In genomic region chr1:180902915-180903314, GRCm38 (mm10) we compare ENCODE assay signal across 11 mouse cellular contexts. TPM values are rescaled to one million over a fixed set of nuclear protein-coding genes. Genes with fewer than 3 reads are reported as not detected.
DNase-seq lines count a peak whose midpoint lies in the region; ATAC-seq and TF ChIP-seq lines count a peak whose summit lies in the region.
"Had no signal": no experiment of that assay in that cellular context is flagged by ENCODE, and none has a peak within 500 bp of the region (broad histone marks: within the 10 kb centered on the region; RNA-seq: fewer than 3 reads in every experiment).

No protein-coding gene starts in this region.

- peak; percentile 89 for DNase-seq in ZHBTc4 (ENCODE audit: low read depth, low spot score)
- no peak for DNase-seq in adrenal gland, adult 2 months
- no peak for DNase-seq in cerebellum, postnatal 4 days (ENCODE audit: low spot score in 2 of 2)
- DNase-seq: adrenal gland, postnatal 25 days; lung, embryonic 14.5 days had no signal

- H3K36me3 ChIP-seq in intestine, embryonic 15.5 days: peaks cover 17% of the 10 kb centered on the region; the same call in 1 of the 2 replicates
- peaks cover 12% of the 10 kb centered on the region for H3K36me3 ChIP-seq in intestine, postnatal 0 days (ENCODE audit: control insufficient read depth, insufficient read depth)
- peaks cover 27% of the 10 kb centered on the region for H3K36me3 ChIP-seq in liver, embryonic 12.5 days
- peaks cover 18% of the 10 kb centered on the region for H3K36me3 ChIP-seq in stomach, embryonic 15.5 days
- peaks cover 6% of the 10 kb centered on the region; the same call in 1 of the 2 replicates for H3K36me3 ChIP-seq in midbrain, embryonic 15.5 days (replicated peaks)

- H3K4me3 ChIP-seq in intestine, embryonic 15.5 days (replicated peaks): no peak overlapping the region
- no peak overlapping the region for H3K4me3 ChIP-seq in intestine, postnatal 0 days (ENCODE audit: low read depth, low read length)
- peak overlapping the region; percentile 93 for H3K4me3 ChIP-seq in liver, embryonic 12.5 days
- no peak overlapping the region for H3K4me3 ChIP-seq in stomach, embryonic 15.5 days (replicated peaks)
- no peak overlapping the region for H3K4me3 ChIP-seq in midbrain, embryonic 15.5 days

- H3K4me2 ChIP-seq in intestine, embryonic 15.5 days (replicated peaks): no peak overlapping the region
- H3K4me2 ChIP-seq in intestine, postnatal 0 days (replicated peaks; ENCODE audit: low read depth): no peak overlapping the region
- peak overlapping the region; percentile 81 for H3K4me2 ChIP-seq in liver, embryonic 12.5 days
- no peak overlapping the region for H3K4me2 ChIP-seq in stomach, embryonic 15.5 days
- no peak overlapping the region for H3K4me2 ChIP-seq in midbrain, embryonic 15.5 days

- peak; percentile 51 for ATAC-seq in intestine, embryonic 15.5 days
- no peak for ATAC-seq in intestine, postnatal 0 days
- peak; percentile 94 for ATAC-seq in liver, embryonic 12.5 days
- ATAC-seq in stomach, embryonic 15.5 days (ENCODE audit: insufficient read depth, low FRiP score, low read depth): peak; percentile 82
- ATAC-seq in midbrain, embryonic 15.5 days (replicated peaks): no peak

- no peak overlapping the region for H3K9ac ChIP-seq in intestine, embryonic 15.5 days
- H3K9ac ChIP-seq in intestine, postnatal 0 days (ENCODE audit: low read depth, low read length): no peak overlapping the region
- H3K9ac ChIP-seq in liver, embryonic 12.5 days: no peak overlapping the region; the same call in 1 of the 2 replicates
- H3K9ac ChIP-seq in stomach, embryonic 15.5 days: no peak overlapping the region
- H3K9ac ChIP-seq in midbrain, embryonic 15.5 days: no peak overlapping the region

- no peak for TF ChIP-seq CTCF in intestine, postnatal 0 days (IDR thresholded peaks at IDR 0.05; ENCODE audit: low read depth)

- H3K9me3 ChIP-seq in intestine, embryonic 15.5 days: no peaks in the 10 kb centered on the region
- H3K9me3 ChIP-seq in intestine, postnatal 0 days (ENCODE audit: control insufficient read depth): no peaks in the 10 kb centered on the region
- no peaks in the 10 kb centered on the region for H3K9me3 ChIP-seq in liver, embryonic 12.5 days (replicated peaks)
- no peaks in the 10 kb centered on the region for H3K9me3 ChIP-seq in stomach, embryonic 15.5 days
- H3K9me3 ChIP-seq in midbrain, embryonic 15.5 days: no peaks in the 10 kb centered on the region
- H3K9me3 ChIP-seq: forebrain, embryonic 10.5 days had no signal

- H3K4me1 ChIP-seq in intestine, embryonic 15.5 days (replicated peaks): peaks cover 10% of the 10 kb centered on the region; the same call in 1 of the 2 replicates
- H3K4me1 ChIP-seq in intestine, postnatal 0 days (replicated peaks; ENCODE audit: control insufficient read depth, insufficient read depth, low read length): no peaks in the 10 kb centered on the region; the same call in 1 of the 2 replicates
- peaks cover 57% of the 10 kb centered on the region for H3K4me1 ChIP-seq in liver, embryonic 12.5 days
- H3K4me1 ChIP-seq in stomach, embryonic 15.5 days: peaks cover 19% of the 10 kb centered on the region
- H3K4me1 ChIP-seq in midbrain, embryonic 15.5 days: peaks cover 23% of the 10 kb centered on the region

- H3K27ac ChIP-seq in intestine, embryonic 15.5 days: no peak overlapping the region
- H3K27ac ChIP-seq in intestine, postnatal 0 days (ENCODE audit: low read depth, low read length): no peak overlapping the region
- peak overlapping the region; percentile 97 for H3K27ac ChIP-seq in liver, embryonic 12.5 days
- no peak overlapping the region for H3K27ac ChIP-seq in stomach, embryonic 15.5 days
- H3K27ac ChIP-seq in midbrain, embryonic 15.5 days: no peak overlapping the region

- 30% methylated on average over 5 of the region's 5 CpGs for WGBS in intestine, embryonic 15.5 days
- WGBS in intestine, postnatal 0 days: 29% methylated on average over 5 of the region's 5 CpGs
- 9% methylated on average over 5 of the region's 5 CpGs for WGBS in liver, embryonic 12.5 days (ENCODE audit: insufficient replicate concordance)
- 28% methylated on average over 5 of the region's 5 CpGs for WGBS in stomach, embryonic 15.5 days
- 32% methylated on average over 5 of the region's 5 CpGs for WGBS in midbrain, embryonic 15.5 days

- no peaks in the 10 kb centered on the region for H3K27me3 ChIP-seq in intestine, embryonic 15.5 days (replicated peaks)
- H3K27me3 ChIP-seq in intestine, postnatal 0 days (replicated peaks; ENCODE audit: control insufficient read depth, insufficient read depth, low read length): no peaks in the 10 kb centered on the region
- no peaks in the 10 kb centered on the region for H3K27me3 ChIP-seq in liver, embryonic 12.5 days (replicated peaks)
- H3K27me3 ChIP-seq in stomach, embryonic 15.5 days (replicated peaks): no peaks in the 10 kb centered on the region
- H3K27me3 ChIP-seq in midbrain, embryonic 15.5 days (replicated peaks): no peaks in the 10 kb centered on the region

RNA-seq across cellular contexts. Expression of gene Pycr2, which starts 1.2 kb away (rescaled TPM):
- 71.4 and 82.4 TPM in 2 replicates for polyA plus RNA-seq in intestine, embryonic 15.5 days (2015; fragmentation: Nextera tagmentation; extraction: Ambion mirVana)
- polyA plus RNA-seq in intestine, postnatal 0 days (2015; fragmentation: Nextera tagmentation; extraction: Ambion mirVana): 24.5 and 26.3 TPM in 2 replicates
- 146 and 150 TPM in 2 replicates for polyA plus RNA-seq in liver, embryonic 12.5 days (2016; fragmentation: Nextera tagmentation; extraction: Ambion mirVana)
- 101 and 109 TPM in 2 replicates for polyA plus RNA-seq in stomach, embryonic 15.5 days (2015; fragmentation: Nextera tagmentation; extraction: Ambion mirVana)
- 10 to 100 TPM; 24.1 to 46.1 TPM for total RNA-seq in adrenal gland, adult 2 months (2021)
- polyA plus RNA-seq in adrenal gland, adult 2 months (2012; rRNA removed): 80.7 and 88.7 TPM in 2 replicates
- 76.7 and 79.8 TPM in 2 replicates for polyA plus RNA-seq in midbrain, embryonic 15.5 days (2015; fragmentation: Nextera tagmentation; extraction: Ambion mirVana)

RNA-seq across cellular contexts. Expression of gene Lefty2, which starts 10.0 kb away (rescaled TPM):
- 0.05 and 0.09 TPM in 2 replicates for polyA plus RNA-seq in intestine, embryonic 15.5 days (2015; fragmentation: Nextera tagmentation; extraction: Ambion mirVana)
- not detected in 2 replicates for polyA plus RNA-seq in intestine, postnatal 0 days (2015; fragmentation: Nextera tagmentation; extraction: Ambion mirVana)
- not detected in 2 replicates for polyA plus RNA-seq in liver, embryonic 12.5 days (2016; fragmentation: Nextera tagmentation; extraction: Ambion mirVana)
- polyA plus RNA-seq in stomach, embryonic 15.5 days (2015; fragmentation: Nextera tagmentation; extraction: Ambion mirVana): not detected in 2 replicates
- total RNA-seq in adrenal gland, adult 2 months (2021): under 1 TPM; 0.58 to 0.76 TPM
- 0.19 and 0.83 TPM in 2 replicates for polyA plus RNA-seq in adrenal gland, adult 2 months (2012; rRNA removed)
- polyA plus RNA-seq in midbrain, embryonic 15.5 days (2015; fragmentation: Nextera tagmentation; extraction: Ambion mirVana): 2.4 and 2.5 TPM in 2 replicates
- polyA plus RNA-seq: forebrain, embryonic 10.5 days; lung, embryonic 14.5 days had no signal

RNA-seq across cellular contexts. Expression of gene Lefty1, which starts 31.9 kb away (rescaled TPM):
- polyA plus RNA-seq in intestine, embryonic 15.5 days (2015; fragmentation: Nextera tagmentation; extraction: Ambion mirVana): 2.2 and 2.4 TPM in 2 replicates
- 0.90 and 1.3 TPM in 2 replicates for polyA plus RNA-seq in intestine, postnatal 0 days (2015; fragmentation: Nextera tagmentation; extraction: Ambion mirVana)
- polyA plus RNA-seq in liver, embryonic 12.5 days (2016; fragmentation: Nextera tagmentation; extraction: Ambion mirVana): 4.7 and 7.1 TPM in 2 replicates
- 3.2 and 3.7 TPM in 2 replicates for polyA plus RNA-seq in stomach, embryonic 15.5 days (2015; fragmentation: Nextera tagmentation; extraction: Ambion mirVana)
- total RNA-seq in adrenal gland, adult 2 months (2021): 10 to 100 TPM in 1 of 2 experiments, 1 to 10 TPM in 1; 2.0 to 11.3 TPM
- 34.2 and 35.6 TPM in 2 replicates for polyA plus RNA-seq in adrenal gland, adult 2 months (2012; rRNA removed)
- 0.22 and 0.28 TPM in 2 replicates for polyA plus RNA-seq in midbrain, embryonic 15.5 days (2015; fragmentation: Nextera tagmentation; extraction: Ambion mirVana)

RNA-seq across cellular contexts. Expression of gene Tmem63a, which starts 39.2 kb away (rescaled TPM):
- 15.0 and 15.8 TPM in 2 replicates for polyA plus RNA-seq in intestine, embryonic 15.5 days (2015; fragmentation: Nextera tagmentation; extraction: Ambion mirVana)
- polyA plus RNA-seq in intestine, postnatal 0 days (2015; fragmentation: Nextera tagmentation; extraction: Ambion mirVana): 9.5 and 10.2 TPM in 2 replicates
- 6.5 and 6.6 TPM in 2 replicates for polyA plus RNA-seq in liver, embryonic 12.5 days (2016; fragmentation: Nextera tagmentation; extraction: Ambion mirVana)
- polyA plus RNA-seq in stomach, embryonic 15.5 days (2015; fragmentation: Nextera tagmentation; extraction: Ambion mirVana): 20.9 and 23.0 TPM in 2 replicates
- 10 to 100 TPM; 52.8 to 66.0 TPM for total RNA-seq in adrenal gland, adult 2 months (2021)
- 135 and 238 TPM in 2 replicates for polyA plus RNA-seq in adrenal gland, adult 2 months (2012; rRNA removed)
- 1.4 and 1.8 TPM in 2 replicates for polyA plus RNA-seq in midbrain, embryonic 15.5 days (2015; fragmentation: Nextera tagmentation; extraction: Ambion mirVana)

RNA-seq across cellular contexts. Expression of gene Sde2, which starts 52.0 kb away (rescaled TPM):
- polyA plus RNA-seq in intestine, embryonic 15.5 days (2015; fragmentation: Nextera tagmentation; extraction: Ambion mirVana): 31.5 and 31.7 TPM in 2 replicates
- polyA plus RNA-seq in intestine, postnatal 0 days (2015; fragmentation: Nextera tagmentation; extraction: Ambion mirVana): 13.3 and 16.7 TPM in 2 replicates
- 39.2 and 39.4 TPM in 2 replicates for polyA plus RNA-seq in liver, embryonic 12.5 days (2016; fragmentation: Nextera tagmentation; extraction: Ambion mirVana)
- polyA plus RNA-seq in stomach, embryonic 15.5 days (2015; fragmentation: Nextera tagmentation; extraction: Ambion mirVana): 30.7 and 34.4 TPM in 2 replicates
- total RNA-seq in adrenal gland, adult 2 months (2021): 10 to 100 TPM; 19.6 to 21.3 TPM
- polyA plus RNA-seq in adrenal gland, adult 2 months (2012; rRNA removed): 3.2 and 4.7 TPM in 2 replicates
- 29.0 and 30.9 TPM in 2 replicates for polyA plus RNA-seq in midbrain, embryonic 15.5 days (2015; fragmentation: Nextera tagmentation; extraction: Ambion mirVana)

Comparison
In these comparisons a context has a peak if more than half of its experiments do, and no peak if none do; other contexts are left out.
1. ATAC-seq: peak in intestine, embryonic 15.5 days (single experiment), liver, embryonic 12.5 days (single experiment) and stomach, embryonic 15.5 days (single experiment); none in intestine, postnatal 0 days (single experiment) and midbrain, embryonic 15.5 days (single experiment).